Mouse (Mus musculus) spleen, adult 18-20 months (tissue): ENCODE data around the gene Zfp969.
"Not testable (repeated sequence)": the region's sequence is repeated elsewhere in the genome, so short reads cannot be mapped to it uniquely, and the experiment has no call there.

Source experiments
- DNase-seq, 2 experiments: peaks; one replicate each; pipeline ENCODE4 v3.0.0; 2022; ENCODE audit warnings: mixed read lengths in 2 of 2

Zfp969 gene

GRCm38 (mm10) chr2:175703546-175703945, at the start of gene Zfp969:
Gene Zfp969 (minus strand): TSS chr2:175703646.
- not testable (repeated sequence) for DNase-seq

DNA sequence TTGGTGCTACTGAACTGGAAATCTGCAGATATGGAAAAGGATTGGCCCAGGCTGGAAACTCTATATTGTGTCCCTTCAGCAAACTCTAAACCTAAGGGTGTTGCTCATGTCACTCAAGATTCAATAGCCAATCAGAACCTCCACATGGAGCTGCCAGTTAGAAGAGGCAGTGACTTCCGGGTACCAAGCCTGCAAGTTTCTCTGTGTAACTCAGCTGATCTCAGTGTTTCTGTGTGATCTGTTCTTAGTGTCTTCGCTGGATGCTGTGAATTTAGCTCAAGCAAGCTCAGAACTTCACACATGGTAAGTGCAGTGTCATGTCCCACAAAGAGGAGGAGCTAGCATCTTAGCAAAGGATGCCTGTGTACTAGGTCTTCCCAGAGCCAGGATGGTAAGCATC, 37.8 kb upstream of the Zfp969 start, which contains the start of gene Gm2007:
Gm2007 (plus strand) TSS at position 301 of the 400 bp plus-strand sequence.
- DNase-seq, result not testable (repeated sequence)

DNA sequence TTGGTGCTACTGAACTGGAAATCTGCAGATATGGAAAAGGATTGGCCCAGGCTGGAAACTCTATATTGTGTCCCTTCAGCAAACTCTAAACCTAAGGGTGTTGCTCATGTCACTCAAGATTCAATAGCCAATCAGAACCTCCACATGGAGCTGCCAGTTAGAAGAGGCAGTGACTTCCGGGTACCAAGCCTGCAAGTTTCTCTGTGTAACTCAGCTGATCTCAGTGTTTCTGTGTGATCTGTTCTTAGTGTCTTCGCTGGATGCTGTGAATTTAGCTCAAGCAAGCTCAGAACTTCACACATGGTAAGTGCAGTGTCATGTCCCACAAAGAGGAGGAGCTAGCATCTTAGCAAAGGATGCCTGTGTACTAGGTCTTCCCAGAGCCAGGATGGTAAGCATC, 59.8 kb downstream of the Zfp969 start, which contains the start of gene Gm11007:
Gm11007 (plus strand) TSS at position 301 of the 400 bp plus-strand sequence.
- not testable (repeated sequence) for DNase-seq
